Mouse (Mus musculus): Measurements from ENCODE around the gene Usp2. TPM values are rescaled to one million over a fixed set of nuclear protein-coding genes. Genes with fewer than 3 reads are reported as not detected.

Gene Usp2
- total RNA-seq, 2 experiments from 2014 or later = 102 to 150 TPM

DNA sequence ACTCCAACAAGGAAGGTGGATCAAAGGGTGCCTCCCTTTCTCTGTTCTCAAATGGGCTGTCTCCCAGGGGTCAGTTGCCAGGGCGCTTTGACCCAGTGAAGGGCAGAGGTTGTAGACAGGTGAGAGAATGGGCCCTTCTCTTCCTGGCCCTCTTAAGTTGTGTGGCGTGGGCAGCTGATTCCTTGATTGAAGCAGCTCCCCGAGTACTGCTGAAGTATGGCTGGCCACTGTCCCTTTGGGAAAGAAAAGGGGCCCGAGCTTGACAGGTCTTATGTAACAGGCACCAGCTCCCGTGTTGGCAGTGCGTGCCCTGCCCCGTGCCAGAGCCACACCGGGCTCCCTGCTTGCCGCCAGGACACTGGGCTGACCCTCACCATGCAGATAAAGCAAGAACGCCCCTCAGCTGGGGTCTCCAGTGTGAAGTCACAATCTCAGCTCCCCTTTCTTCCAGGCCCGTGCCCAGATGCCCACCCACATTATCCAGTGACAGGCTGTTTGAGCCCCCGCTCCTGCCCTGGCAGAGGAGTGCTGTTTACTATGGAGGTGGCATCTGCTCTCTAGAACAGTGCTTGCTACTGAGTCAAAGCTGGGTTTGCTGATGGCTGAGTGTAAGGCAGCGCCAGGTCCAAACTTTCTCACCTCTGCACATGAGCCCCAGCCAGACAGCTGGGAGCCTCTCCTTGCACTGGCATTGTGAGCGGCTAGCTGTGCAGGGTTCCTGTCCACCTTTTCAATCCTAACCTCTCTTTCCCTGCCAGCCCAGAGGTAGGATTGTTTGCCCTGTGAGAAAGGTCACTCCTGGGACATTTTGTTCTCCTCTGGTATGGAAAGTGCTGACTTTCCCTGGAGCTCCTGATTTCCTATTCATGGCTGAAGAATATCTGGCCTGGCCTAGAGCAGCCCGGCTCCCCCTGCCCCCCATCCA, 19.2 kb downstream of the Usp2 start:
- peak; percentile 83 to 84 for DNase-seq
- intact Hi-C loops (cut with DNase I) = no loop called here

- DNase-seq = peak in 1 of 2 experiments; percentile 35
These were observed 20.1 kb downstream of the Usp2 start for GRCm38 (mm10) chr9:44086960-44087359.

DNA sequence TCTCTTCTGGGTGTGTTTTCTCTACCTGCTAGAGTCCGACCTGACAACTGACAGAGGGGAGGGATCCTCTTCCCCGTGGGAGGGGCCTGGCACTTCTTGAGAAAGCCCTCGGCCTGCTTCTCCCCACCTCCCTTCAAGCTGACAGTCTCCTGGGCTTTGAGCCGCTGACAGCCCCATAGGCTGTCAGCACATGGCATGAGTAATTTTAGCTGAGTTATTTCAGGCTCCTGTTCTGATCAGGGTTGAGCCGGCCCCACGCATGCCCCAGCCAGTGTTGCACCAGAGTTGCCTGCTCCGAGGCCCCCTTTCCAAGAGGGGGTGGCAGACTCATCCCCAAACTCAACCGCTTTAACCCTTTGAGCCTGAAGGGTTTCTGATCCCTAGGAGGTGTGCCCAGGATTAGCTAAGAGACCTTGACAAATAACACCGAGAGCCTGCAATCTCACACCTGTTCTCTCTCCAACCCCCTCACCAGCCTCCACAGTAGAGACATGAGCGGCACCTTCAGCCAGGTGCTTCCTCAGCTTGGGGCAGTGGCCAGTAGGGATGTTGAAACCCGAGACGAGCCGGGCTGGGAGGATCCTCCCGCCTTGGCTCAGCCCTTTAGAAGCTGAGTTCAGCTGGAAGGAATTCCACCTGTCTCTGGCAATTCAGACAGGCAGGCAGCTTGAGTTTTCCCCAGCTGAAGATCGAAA, 21.1 kb downstream of the Usp2 start:
- intact Hi-C loops (cut with DNase I) = no loop called here
- DNase-seq = peak; percentile 69 to 81

More at GRCm38 (mm10) chr9:44086960-44087359, 20.1 kb downstream of the Usp2 start:
- intact Hi-C loops (cut with DNase I) = no loop called here

DNA sequence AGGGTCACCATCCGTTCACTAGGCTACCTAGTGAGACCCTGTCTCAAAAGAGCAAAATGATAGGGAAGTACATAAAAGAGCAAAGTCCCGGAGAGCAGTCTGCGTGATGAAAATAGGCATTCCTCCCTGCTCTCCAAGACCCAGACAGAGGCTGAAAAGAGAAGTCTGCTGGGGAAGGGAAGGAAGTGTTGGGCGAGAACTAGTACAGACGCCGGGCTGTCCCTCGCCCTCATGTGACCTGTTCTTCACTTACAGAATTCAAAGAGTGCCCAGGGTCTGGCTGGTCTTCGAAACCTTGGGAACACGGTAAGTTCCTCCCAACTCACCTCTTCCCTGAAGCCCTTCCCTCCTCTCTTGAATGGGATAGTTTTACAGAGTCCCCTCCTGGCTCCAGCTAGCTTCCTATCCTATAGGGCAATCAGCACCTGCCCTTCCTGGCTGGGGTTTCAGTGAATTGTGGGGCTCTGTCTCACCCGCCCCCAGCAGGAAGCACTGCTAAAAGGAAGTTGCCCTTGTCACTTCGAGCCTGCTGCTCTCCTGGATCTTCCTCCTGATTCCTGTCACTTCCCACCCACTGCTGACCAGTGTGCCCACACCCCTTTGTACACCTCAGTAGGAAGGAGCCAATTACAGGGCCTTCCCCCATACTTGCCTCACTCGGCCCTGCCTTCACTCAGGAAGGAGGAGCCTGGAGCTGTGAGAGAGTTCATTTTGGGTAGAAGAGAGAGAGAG, 22.2 kb downstream of the Usp2 start:
- intact Hi-C loops (cut with DNase I) = no loop called here
- DNase-seq = no peak

- peak; percentile 87 to 90 for DNase-seq
- intact Hi-C loops (cut with DNase I) = loop anchor here (2.0 kb wide), 1 partner anchor 21 kb away; no protein-coding TSS in a partner anchor
These were observed 27.0 kb downstream of the Usp2 start for GRCm38 (mm10) chr9:44093612-44094503.

DNA sequence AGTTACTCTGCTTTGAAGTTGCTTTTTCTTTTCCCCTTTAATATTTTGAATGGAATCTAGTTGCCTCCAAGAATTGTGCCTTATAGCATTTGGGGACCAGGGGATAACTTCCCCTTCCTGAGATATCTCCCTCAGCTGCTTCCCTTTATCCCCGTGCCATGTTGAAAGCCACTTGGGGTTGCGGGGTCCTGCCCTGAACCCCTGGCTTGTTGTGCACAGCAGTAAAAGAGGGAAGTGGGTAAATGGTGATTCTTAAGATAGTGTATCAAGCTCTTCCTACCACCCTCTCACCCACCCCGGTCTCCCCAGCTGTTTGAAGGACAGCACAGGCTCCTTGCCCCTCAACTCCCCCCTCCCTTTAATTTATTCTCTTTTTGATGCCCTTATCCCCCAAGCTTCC, 27.9 kb downstream of the Usp2 start:
- intact Hi-C loops (cut with DNase I) = loop anchor here (2.0 kb wide), 1 partner anchor 22 kb away; no protein-coding TSS in a partner anchor
- DNase-seq = no peak

GRCm38 (mm10) chr9:44095781-44096180, 29.0 kb downstream of the Usp2 start:
- no peak for DNase-seq

DNA sequence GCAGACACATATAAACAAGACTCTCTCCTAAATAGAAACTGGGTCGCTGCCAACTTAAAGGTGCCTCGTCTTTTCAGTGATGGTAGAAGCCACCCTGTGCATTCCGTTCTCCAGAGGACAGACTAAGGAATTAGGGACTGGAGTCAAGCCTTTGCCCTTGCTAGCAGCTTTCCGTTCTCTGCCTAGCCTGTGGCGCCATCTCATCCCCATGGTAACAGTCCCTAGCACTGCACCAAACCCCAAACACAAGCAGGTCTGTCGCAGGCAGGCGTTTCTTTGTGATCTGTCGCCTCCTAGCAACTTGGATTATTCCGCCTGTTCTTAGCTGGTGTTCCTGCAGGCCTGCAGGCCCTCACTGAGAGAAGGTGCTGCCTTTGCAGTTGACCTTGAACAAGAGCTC, 29.7 kb downstream of the Usp2 start:
- DNase-seq = peak; percentile 65 to 71
- intact Hi-C loops (cut with DNase I) = no loop called here

More at GRCm38 (mm10) chr9:44095781-44096180, 29.0 kb downstream of the Usp2 start:
- intact Hi-C loops (cut with DNase I) = loop anchor here (2.0 kb wide), 1 partner anchor 23 kb away; no protein-coding TSS in a partner anchor

DNA sequence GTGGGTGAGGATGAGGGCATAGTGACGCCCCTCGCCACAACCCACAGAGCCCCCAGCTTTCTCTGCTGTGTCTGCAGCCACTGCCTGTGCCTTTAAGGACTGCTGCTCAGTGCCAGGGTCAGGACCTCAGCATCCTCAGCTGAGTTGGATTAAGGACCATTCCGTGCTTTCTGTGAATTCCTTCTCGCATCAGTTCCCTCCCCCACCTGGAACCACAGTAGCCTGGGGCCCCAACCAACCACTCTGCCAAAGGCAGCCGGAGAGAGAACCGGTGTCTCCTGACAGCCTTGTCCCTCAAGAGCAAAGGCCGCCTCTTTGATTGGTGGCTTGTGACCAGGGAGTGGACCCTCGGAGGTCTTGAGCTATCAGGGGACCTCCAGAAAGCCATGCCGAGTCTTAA, 34.7 kb downstream of the Usp2 start, which contains the start of gene Mfrp:
TSS of gene Mfrp (plus strand) at position 240 of the 400 bp plus-strand sequence.
- DNase-seq = no peak
- intact Hi-C loops (cut with DNase I) = no loop called here

DNA sequence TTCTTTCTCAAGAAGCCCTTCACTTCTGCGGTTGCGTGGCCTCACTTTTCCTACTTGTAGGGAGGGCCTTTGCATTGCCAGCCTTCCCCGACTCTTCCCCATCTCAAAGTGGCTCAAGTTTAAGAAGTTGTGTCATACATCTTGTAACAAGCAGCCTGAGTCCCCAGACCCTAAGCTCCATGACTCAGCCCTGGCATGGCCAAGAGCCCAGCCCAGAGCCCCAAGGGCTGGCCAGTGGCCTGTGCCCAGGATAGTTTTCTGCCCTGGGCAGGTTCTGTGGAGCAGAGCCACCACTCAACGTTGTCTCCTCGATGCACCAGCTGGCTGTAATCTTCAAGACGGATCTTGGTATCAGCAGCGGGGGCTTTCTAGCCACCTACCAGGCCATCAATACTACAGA, 38.1 kb downstream of the Usp2 start:
- DNase-seq = no peak
- intact Hi-C loops (cut with DNase I) = loop anchor here (5.0 kb wide), 1 partner anchor 118 kb away; no protein-coding TSS in a partner anchor

- DNase-seq = no peak
- intact Hi-C loops (cut with DNase I) = loop anchor here (5.0 kb wide), 1 partner anchor 118 kb away; no protein-coding TSS in a partner anchor
These were observed 39.0 kb downstream of the Usp2 start for GRCm38 (mm10) chr9:44105781-44106180.

DNA sequence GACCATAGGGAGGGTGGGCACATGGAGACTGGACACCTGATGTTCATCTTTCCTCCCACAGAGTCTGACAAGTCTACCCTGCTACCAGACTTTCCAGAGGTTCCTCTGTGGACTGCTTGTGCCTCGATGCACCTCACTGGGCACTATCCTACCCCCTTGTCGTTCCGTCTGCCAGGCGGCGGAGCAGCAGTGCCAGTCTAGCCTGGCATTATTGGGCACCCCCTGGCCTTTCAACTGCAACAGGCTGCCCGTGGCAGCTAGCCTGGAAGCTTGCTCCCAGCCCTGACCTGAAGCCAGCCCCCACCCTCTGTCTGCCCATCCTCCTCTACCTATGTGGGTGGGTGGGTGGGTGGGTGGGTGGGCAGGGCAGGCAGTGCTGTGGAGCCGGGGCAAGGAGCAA, 39.4 kb downstream of the Usp2 start:
- no peak for DNase-seq
- intact Hi-C loops (cut with DNase I) = loop anchor here (5.0 kb wide), 1 partner anchor 119 kb away; no protein-coding TSS in a partner anchor

DNA sequence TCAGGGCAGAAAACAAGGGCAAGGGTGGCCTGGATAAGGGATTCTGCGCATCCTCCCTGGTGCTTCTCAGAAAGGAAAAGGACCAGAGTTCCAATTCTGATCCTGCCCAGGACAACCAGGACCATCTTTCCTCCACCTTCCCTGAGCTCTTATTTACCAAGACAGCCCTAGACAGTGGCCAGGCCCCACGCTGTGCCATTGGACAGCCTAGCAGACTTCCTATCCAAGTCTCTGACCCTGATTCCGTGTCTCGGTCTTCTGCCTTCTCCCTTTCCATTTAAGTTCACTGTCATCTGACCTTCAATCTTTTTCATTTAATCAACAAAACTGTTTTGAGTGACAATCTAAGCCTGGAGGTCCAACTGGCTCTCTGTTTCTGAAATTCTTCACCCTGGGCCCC, 39.8 kb downstream of the Usp2 start:
- intact Hi-C loops (cut with DNase I) = loop anchor here (5.0 kb wide), 1 partner anchor 119 kb away; no protein-coding TSS in a partner anchor
- DNase-seq = no peak

- intact Hi-C loops (cut with DNase I) = loop anchor here (5.0 kb wide), 1 partner anchor 120 kb away; no protein-coding TSS in a partner anchor
- peak; percentile 93 for DNase-seq
These were observed 40.3 kb downstream of the Usp2 start, which contains the start of gene C1qtnf5 for GRCm38 (mm10) chr9:44107110-44107509. Gene C1qtnf5, plus strand, starts transcription at chr9:44107245.

- intact Hi-C loops (cut with DNase I) = loop anchor here (2.0 to 5.0 kb wide), 2 partner anchors 41 to 120 kb away; partner anchors contain the start of gene Usp2
- DNase-seq = peak; percentile 37 to 70
These were observed 40.8 kb downstream of the Usp2 start for GRCm38 (mm10) chr9:44107557-44108179.

GRCm38 (mm10) chr9:44108269-44109055, 41.6 kb downstream of the Usp2 start:
- intact Hi-C loops (cut with DNase I) = loop anchor here (2.0 to 5.0 kb wide), 2 partner anchors 42 to 121 kb away; partner anchors contain the start of gene Usp2
- no peak for DNase-seq

GRCm38 (mm10) chr9:44109360-44110095, 42.7 kb downstream of the Usp2 start:
- DNase-seq = peak; percentile 78 to 88
- intact Hi-C loops (cut with DNase I) = loop anchor here (2.0 to 5.0 kb wide), 2 partner anchors 43 to 122 kb away; partner anchors contain the start of gene Usp2

Measured in heart, postnatal 10 days (tissue).